Mouse (Mus musculus): ENCODE measurements around the gene Tnfsf15. TPM values are rescaled to one million over a fixed set of nuclear protein-coding genes. Genes with fewer than 3 reads are reported as not detected.

Tnfsf15 gene
- total and polyA plus RNA-seq, 2 experiments: 0.28 TPM; not detected in 1

DNA sequence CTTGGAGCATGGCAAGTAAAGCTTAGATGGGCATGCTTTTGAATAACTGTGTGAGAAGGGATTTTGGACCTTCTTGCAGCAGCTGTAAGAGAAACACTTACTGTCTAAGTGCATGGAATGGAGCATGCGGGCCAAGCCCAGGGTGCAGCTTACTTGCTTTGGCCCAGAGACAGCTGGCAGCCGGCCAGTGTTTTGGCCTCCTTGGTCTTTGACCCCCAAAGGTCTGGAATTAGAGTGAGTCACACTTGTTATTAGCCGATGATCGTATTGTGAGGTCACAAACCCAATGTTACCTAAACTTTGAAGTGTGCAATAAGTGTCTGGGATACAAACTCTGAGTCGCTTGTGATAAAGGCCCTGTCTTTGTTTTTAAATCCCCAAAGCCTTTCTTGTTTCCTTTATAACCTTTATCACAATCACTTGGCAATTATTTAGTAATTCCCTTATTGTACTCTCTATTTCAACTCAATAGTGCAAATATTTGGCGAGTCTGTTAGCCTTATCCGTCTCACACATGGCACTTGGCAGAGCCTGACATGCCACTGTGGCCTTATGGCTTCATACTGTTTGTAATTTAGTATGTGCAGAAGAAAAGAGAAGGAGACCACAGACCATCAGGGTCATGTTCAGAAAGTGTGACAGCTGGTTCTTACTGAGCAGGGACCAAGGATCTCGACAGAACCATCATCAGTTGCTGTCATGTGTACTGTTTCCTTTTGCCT, 26.8 kb downstream of the Tnfsf15 start:
- Histone ChIP-seq H3K36me3 (ENCODE audit: control insufficient read depth, insufficient read depth, low read length) (no peaks in the 10 kb centered on the region), H3K9ac (ENCODE audit: low read depth, low read length) (no peak overlapping the region), H3K79me2 (ENCODE audit: control insufficient read depth, insufficient read depth, low read length) (no peaks in the 10 kb centered on the region), H3K4me3 (ENCODE audit: insufficient read depth, low read depth, low read length) (no peak overlapping the region), H3K4me1 (ENCODE audit: control insufficient read depth, insufficient read depth, low read length) (peaks cover 4% of the 10 kb centered on the region; the same call in 1 of the 2 replicates), H3K27me3 (ENCODE audit: control insufficient read depth, insufficient read depth, low read length) (peaks cover 16% of the 10 kb centered on the region; the same call in 1 of the 2 replicates), H3K27ac (replicated peaks; ENCODE audit: insufficient read depth, low read depth, low read length) (no peak overlapping the region)
- TF ChIP-seq POLR2A (IDR thresholded peaks at IDR 0.05; ENCODE audit: extremely low read depth, insufficient read depth, low read length) (no peak), CTCF (IDR thresholded peaks at IDR 0.05; ENCODE audit: low read depth, low read length) (no peak)
- DNase-seq (ENCODE audit: extremely low read depth, low read depth, low spot score): peak; percentile 78
- WGBS: 16% methylated on average over 8 of the region's 8 CpGs

DNA sequence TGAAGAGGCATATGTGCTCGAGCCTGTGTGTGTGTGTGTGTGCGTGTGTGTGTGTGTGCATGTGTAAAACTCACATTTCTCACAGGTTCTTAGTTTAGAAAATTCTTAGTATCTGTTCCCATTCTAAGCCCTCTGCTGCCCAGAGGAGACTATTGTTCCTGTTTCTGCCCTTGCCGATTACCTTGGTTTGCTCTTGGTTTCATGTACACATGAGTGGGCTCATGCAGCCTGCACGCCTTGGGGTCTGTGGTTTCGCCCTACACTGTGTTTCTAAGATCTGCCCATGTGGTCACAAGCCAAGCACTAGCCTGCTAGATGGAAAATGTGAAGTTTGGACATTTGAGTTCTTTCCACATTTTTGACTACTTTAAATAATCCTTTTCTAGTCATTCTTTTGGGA, 33.0 kb downstream of the Tnfsf15 start:
- no peak for TF ChIP-seq POLR2A (IDR thresholded peaks at IDR 0.05; ENCODE audit: extremely low read depth, insufficient read depth, low read length)
- no peak for TF ChIP-seq CTCF (IDR thresholded peaks at IDR 0.05; ENCODE audit: low read depth, low read length)
- DNase-seq (ENCODE audit: extremely low read depth, low read depth, low spot score): no peak
- H3K79me2 ChIP-seq (ENCODE audit: control insufficient read depth, insufficient read depth, low read length): no peaks in the 10 kb centered on the region
- no peaks in the 10 kb centered on the region for H3K4me1 ChIP-seq (ENCODE audit: control insufficient read depth, insufficient read depth, low read length)
- H3K36me3 ChIP-seq (ENCODE audit: control insufficient read depth, insufficient read depth, low read length): no peaks in the 10 kb centered on the region
- H3K27me3 ChIP-seq (ENCODE audit: control insufficient read depth, insufficient read depth, low read length): peaks cover 10% of the 10 kb centered on the region; the same call in 1 of the 2 replicates
- no peak overlapping the region for H3K27ac ChIP-seq (replicated peaks; ENCODE audit: insufficient read depth, low read depth, low read length)
- no peak overlapping the region for H3K9ac ChIP-seq (ENCODE audit: low read depth, low read length)
- no peak overlapping the region for H3K4me3 ChIP-seq (ENCODE audit: insufficient read depth, low read depth, low read length)
- 91% methylated on average over 5 of the region's 5 CpGs for WGBS

DNA sequence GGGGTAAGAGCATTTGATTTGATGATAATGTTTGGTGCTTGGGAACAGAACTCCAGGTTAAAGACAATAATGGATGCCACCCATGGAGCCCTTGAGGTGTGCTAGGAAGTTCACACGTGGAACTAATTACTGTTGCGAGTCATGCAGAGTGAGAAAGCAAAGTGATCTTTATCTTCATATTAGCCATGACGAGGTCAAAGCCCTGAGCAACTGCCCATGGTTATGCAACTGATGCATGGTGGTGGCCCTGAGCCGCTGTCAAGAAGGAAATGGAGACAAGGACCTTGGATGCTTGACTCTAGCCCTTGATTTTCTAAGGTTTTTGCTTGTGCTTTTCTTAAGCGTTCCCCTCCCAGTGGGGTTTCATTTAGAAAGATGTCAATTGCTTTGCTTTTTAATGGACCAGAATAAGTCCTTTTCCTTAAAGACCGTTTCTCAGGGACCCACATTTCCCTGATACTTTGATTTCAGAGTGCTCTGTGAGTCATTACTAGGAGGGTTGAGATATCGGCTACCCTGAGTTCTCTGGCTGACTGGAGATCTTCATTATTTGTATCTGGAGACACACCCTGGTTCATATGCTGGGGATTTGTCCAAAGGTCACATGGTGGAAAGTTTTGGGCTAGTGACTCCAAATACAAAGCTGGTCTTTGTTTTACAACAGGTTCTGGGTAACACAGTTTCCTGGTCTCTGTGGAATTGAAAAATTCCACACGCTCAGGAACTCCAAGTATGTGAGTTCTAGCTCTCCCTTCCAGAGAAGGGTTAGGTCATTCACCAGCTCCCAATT, 34.3 kb downstream of the Tnfsf15 start:
- H3K36me3 ChIP-seq (ENCODE audit: control insufficient read depth, insufficient read depth, low read length): no peaks in the 10 kb centered on the region
- 84% methylated on average over 8 of the region's 8 CpGs for WGBS
- H3K79me2 ChIP-seq (ENCODE audit: control insufficient read depth, insufficient read depth, low read length): no peaks in the 10 kb centered on the region
- H3K27me3 ChIP-seq (ENCODE audit: control insufficient read depth, insufficient read depth, low read length): peaks cover 9% of the 10 kb centered on the region; the same call in 1 of the 2 replicates
- no peaks in the 10 kb centered on the region for H3K4me1 ChIP-seq (ENCODE audit: control insufficient read depth, insufficient read depth, low read length)
- DNase-seq (ENCODE audit: extremely low read depth, low read depth, low spot score): no peak
- H3K4me3 ChIP-seq (ENCODE audit: insufficient read depth, low read depth, low read length): no peak overlapping the region
- H3K27ac ChIP-seq (replicated peaks; ENCODE audit: insufficient read depth, low read depth, low read length): no peak overlapping the region
- H3K9ac ChIP-seq (ENCODE audit: low read depth, low read length): no peak overlapping the region
- TF ChIP-seq CTCF (IDR thresholded peaks at IDR 0.05; ENCODE audit: low read depth, low read length) (no peak), POLR2A (IDR thresholded peaks at IDR 0.05; ENCODE audit: extremely low read depth, insufficient read depth, low read length) (no peak)

DNA sequence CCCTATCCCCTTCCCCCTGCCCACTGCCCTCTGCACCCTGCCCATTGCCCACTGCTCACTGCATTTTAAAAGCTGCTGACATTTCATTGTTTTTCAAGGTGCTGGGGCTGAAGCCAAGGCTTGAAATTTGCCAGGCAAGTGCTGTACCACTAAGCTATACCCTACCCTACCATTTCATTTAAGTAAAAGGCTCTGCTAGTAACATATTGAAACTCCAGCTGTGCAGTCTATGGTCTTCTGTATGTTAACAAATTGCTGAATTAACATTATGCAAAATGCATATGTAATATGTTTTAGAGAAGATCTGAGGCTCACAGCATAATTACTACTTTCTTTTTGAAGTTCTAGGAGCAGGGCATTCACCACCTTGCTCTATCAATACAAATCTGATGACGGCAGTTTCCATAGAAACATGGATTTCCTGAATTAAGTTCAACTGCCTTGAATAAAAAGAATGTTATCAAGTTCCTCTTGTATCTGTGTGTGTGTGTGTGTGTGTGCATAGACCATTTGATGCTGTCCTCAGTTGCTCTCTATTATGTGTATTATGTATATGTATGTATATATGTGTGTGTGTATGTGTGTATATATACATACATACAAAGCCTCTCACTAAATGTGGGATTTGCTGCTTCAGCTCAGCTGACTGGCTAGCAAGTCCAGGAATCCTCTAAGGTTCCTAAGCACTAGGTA, 38.5 kb downstream of the Tnfsf15 start:
- Histone ChIP-seq H3K27ac (replicated peaks; ENCODE audit: insufficient read depth, low read depth, low read length) (no peak overlapping the region), H3K36me3 (ENCODE audit: control insufficient read depth, insufficient read depth, low read length) (no peaks in the 10 kb centered on the region), H3K9ac (ENCODE audit: low read depth, low read length) (no peak overlapping the region), H3K4me3 (ENCODE audit: insufficient read depth, low read depth, low read length) (no peak overlapping the region), H3K4me1 (ENCODE audit: control insufficient read depth, insufficient read depth, low read length) (no peaks in the 10 kb centered on the region), H3K27me3 (ENCODE audit: control insufficient read depth, insufficient read depth, low read length) (0 out of 2 replicates have a peak, but pooled peaks cover 5% of the 10 kb centered on the region), H3K79me2 (ENCODE audit: control insufficient read depth, insufficient read depth, low read length) (no peaks in the 10 kb centered on the region)
- WGBS: 87% methylated on average over 1 of the region's 1 CpGs
- TF ChIP-seq POLR2A (IDR thresholded peaks at IDR 0.05; ENCODE audit: extremely low read depth, insufficient read depth, low read length) (no peak), CTCF (IDR thresholded peaks at IDR 0.05; ENCODE audit: low read depth, low read length) (no peak)
- no peak for DNase-seq (ENCODE audit: extremely low read depth, low read depth, low spot score)

DNA sequence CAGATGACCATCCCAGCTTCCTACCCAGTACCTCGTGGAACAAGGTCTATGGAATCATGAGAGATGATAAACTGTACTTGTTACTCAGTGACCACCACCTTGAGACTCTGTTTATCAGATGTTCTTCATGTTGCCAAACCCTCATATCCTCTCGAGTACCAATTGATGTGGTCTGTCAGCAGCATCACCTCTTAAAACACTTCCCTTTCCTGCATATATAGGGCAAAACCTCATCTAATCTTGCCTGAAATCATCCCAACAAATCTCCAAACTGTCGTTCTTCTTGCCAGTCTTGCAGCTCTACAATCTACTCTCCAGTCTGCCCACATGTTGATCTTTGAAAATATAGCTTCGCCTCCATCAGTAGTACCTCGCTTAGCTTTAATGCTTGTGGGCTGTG, 40.7 kb downstream of the Tnfsf15 start:
- H3K4me1 ChIP-seq (ENCODE audit: control insufficient read depth, insufficient read depth, low read length): no peaks in the 10 kb centered on the region
- WGBS: 70% methylated on average over 5 of the region's 5 CpGs
- peaks cover 4% of the 10 kb centered on the region; the same call in 1 of the 2 replicates for H3K27me3 ChIP-seq (ENCODE audit: control insufficient read depth, insufficient read depth, low read length)
- no peaks in the 10 kb centered on the region for H3K36me3 ChIP-seq (ENCODE audit: control insufficient read depth, insufficient read depth, low read length)
- no peak overlapping the region for H3K9ac ChIP-seq (ENCODE audit: low read depth, low read length)
- no peak overlapping the region for H3K27ac ChIP-seq (replicated peaks; ENCODE audit: insufficient read depth, low read depth, low read length)
- TF ChIP-seq POLR2A (IDR thresholded peaks at IDR 0.05; ENCODE audit: extremely low read depth, insufficient read depth, low read length) (no peak), CTCF (IDR thresholded peaks at IDR 0.05; ENCODE audit: low read depth, low read length) (no peak)
- no peak overlapping the region for H3K4me3 ChIP-seq (ENCODE audit: insufficient read depth, low read depth, low read length)
- no peaks in the 10 kb centered on the region for H3K79me2 ChIP-seq (ENCODE audit: control insufficient read depth, insufficient read depth, low read length)
- no peak for DNase-seq (ENCODE audit: extremely low read depth, low read depth, low spot score)
